Mouse (Mus musculus): ENCODE results near the gene Med8. TPM values are rescaled to one million over a fixed set of nuclear protein-coding genes. Genes with fewer than 3 reads are reported as not detected.

The Med8 gene
- total RNA-seq, 4 experiments from 2014 or later, result 34.8 to 41.7 (median 38.3) TPM

Other genes starting within 250 kb of the Med8 start
- 10 to 100 TPM; 15.2 to 18.1 (median 16.4) TPM for gene Kdm4a, start 229.3 kb upstream of the Med8 start, total RNA-seq (2022)
- 1 to 10 TPM in 3 of 4 experiments, under 1 TPM in 1; 0.63 to 2.1 (median 1.3) TPM for gene Ptprf, start 117.9 kb upstream of the Med8 start, total RNA-seq (2022)
- gene Szt2, start 64 bp upstream of the Med8 start, total RNA-seq (2022), result 1 to 10 TPM; 4.8 to 6.8 (median 5.5) TPM
- gene Elovl1, start 18.8 kb downstream of the Med8 start, total RNA-seq (2022), result 1 to 10 TPM; 2.9 to 5.7 (median 4.3) TPM
- under 1 TPM in 1 of 4 experiments, not detected in 3; 0.20 TPM for gene Cdc20, start 28.0 kb downstream of the Med8 start, total RNA-seq (2022)
- gene Mpl, start 48.2 kb downstream of the Med8 start, total RNA-seq (2022), result not detected
- gene Tie1, start 80.7 kb downstream of the Med8 start, total RNA-seq (2022), result 10 to 100 TPM in 2 of 4 experiments, 1 to 10 TPM in 2; 9.0 to 13.3 (median 10.2) TPM
- gene 2610528J11Rik, start 117.7 kb downstream of the Med8 start, total RNA-seq (2022), result not detected
- not detected for gene Tmem125, start 134.7 kb downstream of the Med8 start, total RNA-seq (2022)
- not detected for gene Cfap57, start 211.4 kb downstream of the Med8 start, total RNA-seq (2022)
- gene Ebna1bp2, start 211.5 kb downstream of the Med8 start, total RNA-seq (2022), result 10 to 100 TPM; 22.3 to 30.7 (median 25.1) TPM
- not detected for gene Olfr62, start 249.6 kb downstream of the Med8 start, total RNA-seq (2022)